Mouse (Mus musculus) spleen, adult 2 months (tissue): ENCODE data around the gene Slc22a1.

Experiments used
- CTCF ChIP-seq: fragments of 200-500 bp; IDR thresholded peaks from 2 replicates; pipeline ENCODE4 v1.5.1; 2011; ENCODE audit warnings: mild to moderate bottlenecking, inconsistent platforms; ENCODE audit not compliant: insufficient read depth, insufficient read length, insufficient replicate concordance; ENCODE audit errors: extremely low read depth
- POLR2A ChIP-seq: fragments of 200-500 bp; IDR thresholded peaks from 2 replicates; pipeline ENCODE4 v1.6.1; 2011; ENCODE audit warnings: low read depth, low read length, inconsistent platforms

GRCm38 (mm10) chr17:12639585-12639984 is 36.0 kb downstream of the Slc22a1 start:
- TF ChIP-seq POLR2A (no peak), CTCF (no peak)
